Mouse (Mus musculus) cerebral cortex, adult 2 months (tissue): ENCODE measurements around the gene Aaed1.

Experiments used
- WGBS: fragments of 180-500 bp; shearing (Covaris S2); methylation state at CpG from one replicate; pipeline ENCODE4 v1.1.7; 2018; 5-methylcytosine and 5-hydroxymethylcytosine counted together

The Aaed1 gene

GRCm38 (mm10) chr13:64248775-64249524 is 63.6 kb downstream of the Aaed1 start:
- 9% methylated on average over 22 of the region's 22 CpGs for WGBS

GRCm38 (mm10) chr13:64248161-64248774 is 64.2 kb downstream of the Aaed1 start:
- WGBS = 10% methylated on average over 24 of the region's 24 CpGs

GRCm38 (mm10) chr13:64246106-64246505 is 66.4 kb downstream of the Aaed1 start:
- 88% methylated on average over 12 of the region's 12 CpGs for WGBS

- 96% methylated on average over 4 of the region's 4 CpGs for whole genome bisulfite sequencing
Measured at GRCm38 (mm10) chr13:64244685-64245261, 67.7 kb downstream of the Aaed1 start.

- WGBS = 85% methylated on average over 7 of the region's 7 CpGs
Measured at GRCm38 (mm10) chr13:64240626-64241025, 71.9 kb downstream of the Aaed1 start.

- 73% methylated on average over 4 of the region's 4 CpGs for WGBS
Measured at GRCm38 (mm10) chr13:64237000-64237680, 75.4 kb downstream of the Aaed1 start.

- WGBS = 75% methylated on average over 3 of the region's 3 CpGs
Measured at GRCm38 (mm10) chr13:64235777-64236176, 76.7 kb downstream of the Aaed1 start.

GRCm38 (mm10) chr13:64235062-64235715 is 77.3 kb downstream of the Aaed1 start:
- 72% methylated on average over 4 of the region's 4 CpGs for WGBS

GRCm38 (mm10) chr13:64233139-64233538 is 79.4 kb downstream of the Aaed1 start:
- WGBS = 53% methylated on average over 4 of the region's 4 CpGs

GRCm38 (mm10) chr13:64226725-64227124 is 85.8 kb downstream of the Aaed1 start:
- 93% methylated on average over 4 of the region's 4 CpGs for WGBS

- 88% methylated on average over 3 of the region's 3 CpGs for WGBS
Measured at GRCm38 (mm10) chr13:64225738-64226137, 86.8 kb downstream of the Aaed1 start.
